Mouse (Mus musculus) erythroid progenitor cell, adult 5-6 weeks (primary cell): ENCODE data around the gene Acsm4. TPM values are rescaled to one million over a fixed set of nuclear protein-coding genes. Genes with fewer than 3 reads are reported as not detected.

ENCODE experiments used
- ATAC-seq: replicated peaks from 2 replicates; pipeline ENCODE4 v1.8.0; 2016; ENCODE audit warnings: moderate number of reproducible peaks, mild to moderate bottlenecking, moderate TSS enrichment, inconsistent platforms; ENCODE audit not compliant: poor library complexity, low FRiP score, severe bottlenecking
- total RNA-seq, 2 experiments: library from RNA; stranded (forward) in 1 of 2; stranded (reverse) in 1 of 2; fragments of 150-400 nt in 1 of 2; fragments of 186-747, 209-891 nt in 1 of 2; gene quantifications; 2 replicates each; pipeline versions ENCODE4 v1.2.3 to v1.2.4; 2015 to 2017; ENCODE audit warnings: low replicate concordance in 2 of 2

The Acsm4 gene
- total RNA-seq, 2 experiments from 2014 or later = not detected

- ATAC-seq = no peak
These were observed 63.9 kb downstream of the Acsm4 start for GRCm38 (mm10) chr7:119753696-119754095.

DNA sequence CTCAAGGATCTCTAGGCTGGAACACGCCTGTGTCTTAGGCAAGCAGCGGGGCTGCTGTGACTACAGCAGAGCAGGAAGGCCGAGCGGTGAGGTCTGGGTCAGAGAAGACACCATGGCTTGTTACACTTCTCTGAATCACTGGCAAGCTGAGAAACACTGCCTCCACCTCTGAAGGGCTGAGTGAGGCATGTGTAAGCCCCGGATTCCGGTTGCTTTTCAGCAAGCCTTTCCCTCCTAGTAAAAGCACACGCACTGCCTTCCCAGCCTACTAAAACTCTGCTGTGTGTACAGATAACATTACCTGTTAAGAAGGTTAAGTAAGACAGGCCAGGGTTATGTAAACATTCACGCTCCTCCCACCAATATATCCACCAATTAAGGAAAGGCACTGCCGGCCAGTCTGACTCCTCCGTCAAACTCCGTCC is 70.7 kb downstream of the Acsm4 start, which contains the start of gene Acsm3:
Acsm3 (plus strand) TSS at position 397 of the 425 bp plus-strand sequence.
- no peak for ATAC-seq

DNA sequence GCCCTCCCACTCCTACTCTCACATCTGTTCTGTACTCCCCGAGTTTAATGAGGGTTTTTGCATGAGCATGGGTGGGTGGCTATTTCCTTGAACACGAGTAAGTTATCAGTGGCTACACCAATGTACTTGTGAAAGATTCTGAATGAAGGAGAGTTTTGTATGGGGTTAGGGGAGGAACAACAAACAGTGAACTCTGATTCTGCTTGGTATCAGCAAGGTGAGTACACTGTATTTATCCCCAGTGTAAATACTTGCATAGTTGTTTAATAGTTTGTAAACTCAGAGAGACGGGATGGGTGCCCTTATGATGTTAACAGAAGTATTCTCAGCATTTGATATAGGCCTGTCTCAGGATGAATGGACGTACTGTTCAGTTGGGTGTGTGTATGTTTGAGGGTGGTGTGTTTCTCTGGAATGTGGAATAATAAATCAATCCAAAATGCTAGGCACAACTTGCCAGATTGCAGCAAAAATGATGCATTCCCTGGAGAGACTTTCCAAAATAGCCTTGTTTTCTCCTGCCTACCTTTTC is 72.4 kb downstream of the Acsm4 start:
- no peak for ATAC-seq

Other genes with a start within 250 kb of the Acsm4 start
- gene Gp2, start 230.7 kb upstream of the Acsm4 start, total RNA-seq (2015; ENCODE audit: low replicate concordance) = not detected in 2 replicates
- not detected in 2 replicates for gene Gp2, start 230.7 kb upstream of the Acsm4 start, total RNA-seq (2017; ENCODE audit: low replicate concordance)
- not detected in 2 replicates for gene Umod, start 210.7 kb upstream of the Acsm4 start, total RNA-seq (2015; ENCODE audit: low replicate concordance)
- not detected in 2 replicates for gene Umod, start 210.7 kb upstream of the Acsm4 start, total RNA-seq (2017; ENCODE audit: low replicate concordance)
- gene Acsm5, start 170.6 kb upstream of the Acsm4 start, total RNA-seq (2015; ENCODE audit: low replicate concordance) = not detected in 2 replicates
- not detected in 2 replicates for gene Acsm5, start 170.6 kb upstream of the Acsm4 start, total RNA-seq (2017; ENCODE audit: low replicate concordance)
- gene Pdilt, start 166.5 kb upstream of the Acsm4 start, total RNA-seq (2015; ENCODE audit: low replicate concordance) = not detected in 2 replicates
- not detected in 2 replicates for gene Pdilt, start 166.5 kb upstream of the Acsm4 start, total RNA-seq (2017; ENCODE audit: low replicate concordance)
- not detected in 2 replicates for gene Acsm2, start 135.7 kb upstream of the Acsm4 start, total RNA-seq (2015; ENCODE audit: low replicate concordance)
- not detected in 2 replicates for gene Acsm2, start 135.7 kb upstream of the Acsm4 start, total RNA-seq (2017; ENCODE audit: low replicate concordance)
- gene Acsm1, start 83.0 kb upstream of the Acsm4 start, total RNA-seq (2015; ENCODE audit: low replicate concordance) = not detected in 2 replicates
- not detected in 2 replicates for gene Acsm1, start 83.0 kb upstream of the Acsm4 start, total RNA-seq (2017; ENCODE audit: low replicate concordance)
- 7.6 and 12.6 TPM in 2 replicates for gene Thumpd1, start 30.8 kb downstream of the Acsm4 start, total RNA-seq (2015; ENCODE audit: low replicate concordance)
- gene Thumpd1, start 30.8 kb downstream of the Acsm4 start, total RNA-seq (2017; ENCODE audit: low replicate concordance) = 8.9 and 13.3 TPM in 2 replicates
- gene Acsm3, start 70.9 kb downstream of the Acsm4 start, total RNA-seq (2015; ENCODE audit: low replicate concordance) = not detected in 2 replicates
- gene Acsm3, start 70.9 kb downstream of the Acsm4 start, total RNA-seq (2017; ENCODE audit: low replicate concordance) = not detected in 2 replicates
- 21.3 and 31.0 TPM in 2 replicates for gene Rexo5, start 104.0 kb downstream of the Acsm4 start, total RNA-seq (2015; ENCODE audit: low replicate concordance)
- 77.3 and 78.6 TPM in 2 replicates for gene Rexo5, start 104.0 kb downstream of the Acsm4 start, total RNA-seq (2017; ENCODE audit: low replicate concordance)
- gene Eri2, start 104.0 kb downstream of the Acsm4 start, total RNA-seq (2015; ENCODE audit: low replicate concordance) = 15.5 and 21.6 TPM in 2 replicates
- gene Eri2, start 104.0 kb downstream of the Acsm4 start, total RNA-seq (2017; ENCODE audit: low replicate concordance) = 9.4 and 24.1 TPM in 2 replicates
- 5.0 TPM in 1 of 2 replicates, not detected in the other for gene Lyrm1, start 205.8 kb downstream of the Acsm4 start, total RNA-seq (2015; ENCODE audit: low replicate concordance)
- gene Lyrm1, start 205.8 kb downstream of the Acsm4 start, total RNA-seq (2017; ENCODE audit: low replicate concordance) = 3.2 TPM in 1 of 2 replicates, not detected in the other
- 0.84 and 6.1 TPM in 2 replicates for gene Dcun1d3, start 206.3 kb downstream of the Acsm4 start, total RNA-seq (2015; ENCODE audit: low replicate concordance)
- 1.4 and 2.8 TPM in 2 replicates for gene Dcun1d3, start 206.3 kb downstream of the Acsm4 start, total RNA-seq (2017; ENCODE audit: low replicate concordance)